Mouse (Mus musculus) neural tube, embryonic 15.5 days (tissue): Measurements from ENCODE around the gene Taf8. TPM values are rescaled to one million over a fixed set of nuclear protein-coding genes. Genes with fewer than 3 reads are reported as not detected.
A peak's percentile ranks its signal among the peaks of the same experiment; 100 is the strongest.

ENCODE experiments used
- ATAC-seq: fragments of 200-750 bp; cut with Nextera tagmentation; 2 replicates; pipeline ENCODE4 v1.8.0; 2017; ENCODE audit warnings: mild to moderate bottlenecking, moderate TSS enrichment, moderate library complexity; ENCODE audit not compliant: low FRiP score
- H3K27ac ChIP-seq: fragments of 300-500 bp; sonication (generic); replicated peaks from 2 replicates; pipeline ENCODE4 v1.5.1; 2015; ENCODE audit warnings: mild to moderate bottlenecking, inconsistent platforms
- H3K27me3 ChIP-seq: fragments of 300-500 bp; sonication (generic); replicated peaks from 2 replicates; pipeline ENCODE4 v1.6.1; 2015; ENCODE audit warnings: inconsistent platforms
- H3K36me3 ChIP-seq: fragments of 300-500 bp; sonication (generic); 2 replicates; pipeline ENCODE4 v1.6.1; 2015; ENCODE audit warnings: inconsistent platforms
- H3K4me1 ChIP-seq: fragments of 300-500 bp; sonication (generic); 2 replicates; pipeline ENCODE4 v1.6.1; 2015; ENCODE audit warnings: inconsistent platforms
- H3K4me2 ChIP-seq: fragments of 300-500 bp; sonication (generic); 2 replicates; pipeline ENCODE4 v1.6.1; 2015; ENCODE audit warnings: inconsistent platforms, mild to moderate bottlenecking, moderate library complexity
- H3K4me3 ChIP-seq: fragments of 300-500 bp; sonication (generic); replicated peaks from 2 replicates; pipeline ENCODE4 v1.5.1; 2015; ENCODE audit warnings: mild to moderate bottlenecking, inconsistent platforms
- H3K9ac ChIP-seq: fragments of 300-500 bp; sonication (generic); replicated peaks from 2 replicates; pipeline ENCODE4 v1.6.1; 2015; ENCODE audit warnings: mild to moderate bottlenecking, inconsistent platforms
- H3K9me3 ChIP-seq: fragments of 300-500 bp; sonication (generic); replicated peaks from 2 replicates; pipeline ENCODE4 v1.6.1; 2016; ENCODE audit warnings: inconsistent platforms
- WGBS: fragments of 180-500 bp; shearing (Covaris S2); methylation state at CpG from one replicate; pipeline ENCODE4 v1.1.7; 2015; ENCODE audit warnings: mixed read lengths; 5-methylcytosine and 5-hydroxymethylcytosine counted together
- polyA plus RNA-seq: library from polyadenylated mRNA; unstranded; fragments of >200 nt; fragmentation: Nextera tagmentation; extraction: Ambion mirVana; gene quantifications from 2 replicates; pipeline ENCODE4 v1.2.1, GENCODE M21; 2015

Gene Taf8
- polyA plus RNA-seq, 1 experiment from 2014 or later: 19.5 TPM

DNA sequence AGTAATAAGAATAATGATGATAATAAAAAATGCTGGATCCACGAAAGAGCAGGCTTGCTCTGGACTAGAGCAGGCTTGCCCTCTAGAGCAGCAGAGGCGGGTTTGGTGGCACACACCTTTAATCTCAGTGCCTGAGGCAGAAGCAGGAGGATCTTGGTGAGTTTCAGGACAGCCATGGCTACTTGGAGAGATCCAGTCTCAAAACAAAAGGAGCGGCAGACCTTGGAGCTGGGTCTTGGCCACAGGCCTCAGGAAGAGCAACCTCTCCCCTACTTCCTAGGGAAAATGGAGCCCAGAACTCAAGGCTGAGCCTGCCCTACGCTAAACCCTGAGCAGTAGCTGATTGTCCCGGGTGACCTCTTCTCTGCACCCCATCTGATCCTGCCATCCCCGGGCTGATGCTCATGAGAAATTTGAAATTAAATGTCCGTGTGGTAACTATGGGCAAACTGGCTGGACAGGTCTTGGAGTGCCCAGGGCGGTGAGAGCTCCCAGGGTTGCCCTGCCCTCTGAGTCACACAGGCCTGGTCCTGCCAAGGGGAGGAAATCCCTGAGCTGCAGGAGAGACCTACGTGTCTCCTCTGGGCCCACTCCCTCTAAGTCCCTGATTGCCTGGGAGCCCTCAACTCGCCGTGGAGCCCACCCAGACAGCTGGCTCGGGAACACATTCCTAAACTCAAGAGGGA is 51.1 kb downstream of the Taf8 start:
- Histone ChIP-seq H3K4me3 (no peak overlapping the region), H3K4me1 (0 out of 2 replicates have a peak, but pooled peaks cover 2% of the 10 kb centered on the region), H3K36me3 (no peaks in the 10 kb centered on the region), H3K9me3 (no peaks in the 10 kb centered on the region), H3K9ac (no peak overlapping the region), H3K27ac (no peak overlapping the region), H3K4me2 (no peak overlapping the region), H3K27me3 (no peaks in the 10 kb centered on the region)
- no peak for ATAC-seq
- 86% methylated on average over 12 of the region's 12 CpGs for WGBS

DNA sequence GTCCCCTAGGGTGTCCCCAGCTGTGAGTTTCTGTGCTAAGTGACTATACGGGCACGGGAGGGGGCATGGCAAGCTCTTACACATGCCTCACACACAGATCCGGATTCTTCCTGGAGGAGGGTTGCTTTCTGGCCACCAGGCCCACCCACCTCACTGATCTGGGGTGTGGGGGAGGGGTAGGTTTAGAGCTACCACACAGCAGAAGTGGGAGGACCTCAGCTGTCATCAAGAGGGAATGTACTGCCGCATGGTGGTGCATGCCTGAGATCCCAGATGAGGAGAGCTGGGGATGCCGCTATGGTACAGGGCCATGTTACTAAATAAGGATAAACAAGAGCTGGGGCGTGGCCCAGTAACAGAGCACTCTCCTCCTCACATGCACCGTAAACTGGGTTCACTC is 51.9 kb downstream of the Taf8 start:
- H3K9ac ChIP-seq: no peak overlapping the region
- no peak for ATAC-seq
- 0 out of 2 replicates have a peak, but pooled peaks cover 2% of the 10 kb centered on the region for H3K4me1 ChIP-seq
- no peak overlapping the region for H3K27ac ChIP-seq
- H3K4me2 ChIP-seq: no peak overlapping the region
- H3K4me3 ChIP-seq: no peak overlapping the region
- H3K36me3 ChIP-seq: no peaks in the 10 kb centered on the region
- no peaks in the 10 kb centered on the region for H3K27me3 ChIP-seq
- no peaks in the 10 kb centered on the region for H3K9me3 ChIP-seq
- WGBS: 38% methylated on average over 7 of the region's 7 CpGs

- Histone ChIP-seq H3K27me3 (no peaks in the 10 kb centered on the region), H3K36me3 (no peaks in the 10 kb centered on the region), H3K9me3 (no peaks in the 10 kb centered on the region), H3K9ac (no peak overlapping the region), H3K4me3 (no peak overlapping the region), H3K4me1 (0 out of 2 replicates have a peak, but pooled peaks cover 2% of the 10 kb centered on the region), H3K4me2 (no peak overlapping the region), H3K27ac (no peak overlapping the region)
- no peak for ATAC-seq
- WGBS: 80% methylated on average over 5 of the region's 5 CpGs
These were observed 52.7 kb downstream of the Taf8 start for GRCm38 (mm10) chr17:47449432-47449831.

- ATAC-seq: no peak
- Histone ChIP-seq H3K27me3 (no peaks in the 10 kb centered on the region), H3K9me3 (no peaks in the 10 kb centered on the region), H3K36me3 (no peaks in the 10 kb centered on the region), H3K27ac (no peak overlapping the region), H3K4me3 (no peak overlapping the region), H3K9ac (no peak overlapping the region), H3K4me2 (no peak overlapping the region), H3K4me1 (0 out of 2 replicates have a peak, but pooled peaks cover 2% of the 10 kb centered on the region)
- WGBS: 40% methylated on average over 8 of the region's 8 CpGs
These were observed 53.3 kb downstream of the Taf8 start for GRCm38 (mm10) chr17:47448523-47449372.

DNA sequence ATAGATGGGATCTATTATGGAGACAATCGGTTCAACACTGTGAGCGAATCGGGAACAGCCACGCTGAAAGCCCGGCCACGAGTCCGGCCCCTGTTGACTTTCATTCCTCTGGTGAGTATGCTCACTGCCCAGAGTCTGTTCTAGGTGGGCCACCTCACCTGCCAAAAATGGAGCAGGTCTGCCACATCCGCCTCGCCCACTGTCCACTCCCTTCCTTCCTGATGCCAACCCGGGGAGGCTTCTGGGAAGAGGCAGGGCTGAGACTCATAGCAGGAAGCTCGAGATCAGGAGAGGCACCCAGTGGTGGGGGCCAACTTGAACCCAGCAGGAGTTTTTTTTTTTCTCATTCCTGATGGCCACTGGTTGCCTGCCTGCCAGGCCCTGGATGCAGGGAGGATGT is 55.5 kb downstream of the Taf8 start:
- Histone ChIP-seq H3K4me1 (0 out of 2 replicates have a peak, but pooled peaks cover 2% of the 10 kb centered on the region), H3K4me3 (no peak overlapping the region), H3K36me3 (no peaks in the 10 kb centered on the region), H3K4me2 (no peak overlapping the region), H3K27ac (no peak overlapping the region), H3K9ac (no peak overlapping the region), H3K9me3 (no peaks in the 10 kb centered on the region), H3K27me3 (no peaks in the 10 kb centered on the region)
- WGBS: 91% methylated on average over 11 of the region's 11 CpGs
- no peak for ATAC-seq

DNA sequence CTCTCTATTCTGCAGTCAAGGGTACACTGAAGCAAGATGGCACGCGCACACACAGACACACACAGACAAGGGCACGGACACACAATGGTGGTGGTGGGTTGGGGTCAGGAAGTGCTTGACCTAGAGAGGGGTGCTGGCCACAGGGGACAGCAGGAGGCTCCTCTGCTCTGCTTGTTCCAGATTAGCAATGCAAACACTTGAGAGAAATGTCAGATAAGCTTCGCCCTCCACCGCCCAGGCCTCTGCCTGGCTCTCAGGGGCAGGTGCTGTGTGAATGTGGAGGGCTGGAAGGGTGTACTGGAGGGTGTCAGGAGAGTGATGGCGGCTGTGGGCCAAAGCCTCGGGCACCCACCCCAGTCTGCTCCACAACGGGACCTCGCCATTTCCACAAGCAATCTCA is 56.1 kb downstream of the Taf8 start:
- Histone ChIP-seq H3K9me3 (no peaks in the 10 kb centered on the region), H3K4me3 (no peak overlapping the region), H3K27me3 (no peaks in the 10 kb centered on the region), H3K36me3 (no peaks in the 10 kb centered on the region), H3K4me1 (0 out of 2 replicates have a peak, but pooled peaks cover 2% of the 10 kb centered on the region), H3K27ac (no peak overlapping the region), H3K9ac (no peak overlapping the region), H3K4me2 (no peak overlapping the region)
- WGBS: 83% methylated on average over 9 of the region's 9 CpGs
- ATAC-seq: no peak

- Histone ChIP-seq H3K4me3 (no peak overlapping the region), H3K27ac (no peak overlapping the region), H3K4me1 (0 out of 2 replicates have a peak, but pooled peaks cover 4% of the 10 kb centered on the region), H3K27me3 (no peaks in the 10 kb centered on the region), H3K9me3 (no peaks in the 10 kb centered on the region), H3K4me2 (no peak overlapping the region), H3K36me3 (no peaks in the 10 kb centered on the region), H3K9ac (no peak overlapping the region)
- ATAC-seq: no peak
- WGBS: 82% methylated on average over 11 of the region's 11 CpGs
These were observed 56.6 kb downstream of the Taf8 start for GRCm38 (mm10) chr17:47445518-47445917.

DNA sequence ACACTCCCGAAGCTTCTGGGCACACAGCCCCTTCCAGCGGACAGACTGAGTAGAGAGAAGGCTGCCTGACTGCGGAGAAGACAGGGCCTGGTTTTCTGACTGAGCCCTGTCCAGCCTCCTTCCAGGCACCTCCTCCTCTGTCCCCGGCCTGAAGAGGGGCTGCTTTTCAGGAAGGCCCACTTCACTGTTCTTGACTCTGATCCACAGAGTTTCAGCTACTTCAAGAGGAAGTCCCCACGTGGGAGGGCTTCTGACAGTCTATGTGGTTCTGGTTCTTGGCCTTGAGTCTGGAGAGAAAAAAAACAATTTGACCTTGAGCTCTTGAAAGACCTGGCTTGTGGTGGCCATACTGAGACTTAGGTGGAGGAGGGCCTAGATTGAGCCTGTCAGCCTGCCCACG is 58.0 kb downstream of the Taf8 start:
- Histone ChIP-seq H3K4me2 (no peak overlapping the region), H3K4me1 (0 out of 2 replicates have a peak, but pooled peaks cover 8% of the 10 kb centered on the region)
- WGBS: 76% methylated on average over 6 of the region's 6 CpGs

DNA sequence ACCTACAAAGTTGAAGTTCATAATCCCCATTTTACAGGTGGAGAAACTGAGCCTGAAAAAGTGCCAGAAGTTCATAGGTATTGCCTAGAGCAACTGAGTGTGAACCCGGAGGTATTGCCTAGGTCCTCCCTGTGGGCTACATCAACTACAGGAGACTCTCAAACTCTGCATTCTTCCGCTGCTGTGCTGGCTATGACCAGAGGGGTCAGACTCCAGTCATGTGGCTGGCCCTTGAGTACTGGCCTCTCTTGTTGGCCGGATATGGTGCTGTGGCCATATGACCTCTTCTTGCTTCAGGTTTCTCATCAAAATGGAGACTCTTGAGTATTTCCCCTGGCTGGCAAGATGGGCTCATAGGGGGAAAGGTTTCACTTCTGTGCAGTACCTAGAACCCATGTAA is 59.8 kb downstream of the Taf8 start:
- H3K4me1 ChIP-seq: 0 out of 2 replicates have a peak, but pooled peaks cover 8% of the 10 kb centered on the region
- H3K36me3 ChIP-seq: no peaks in the 10 kb centered on the region
- ATAC-seq: no peak
- no peak overlapping the region for H3K4me2 ChIP-seq
- H3K9ac ChIP-seq: no peak overlapping the region
- H3K9me3 ChIP-seq: no peaks in the 10 kb centered on the region
- no peak overlapping the region for H3K27ac ChIP-seq
- no peak overlapping the region for H3K4me3 ChIP-seq
- WGBS: 84% methylated on average over 3 of the region's 3 CpGs
- peaks cover 17% of the 10 kb centered on the region for H3K27me3 ChIP-seq

More for the DNA sequence above, 58.0 kb downstream of the Taf8 start:
- no peak for ATAC-seq
- Histone ChIP-seq H3K4me3 (no peak overlapping the region), H3K9ac (no peak overlapping the region), H3K9me3 (no peaks in the 10 kb centered on the region), H3K27me3 (no peaks in the 10 kb centered on the region; the same call in 1 of the 2 replicates), H3K36me3 (no peaks in the 10 kb centered on the region), H3K27ac (no peak overlapping the region)

DNA sequence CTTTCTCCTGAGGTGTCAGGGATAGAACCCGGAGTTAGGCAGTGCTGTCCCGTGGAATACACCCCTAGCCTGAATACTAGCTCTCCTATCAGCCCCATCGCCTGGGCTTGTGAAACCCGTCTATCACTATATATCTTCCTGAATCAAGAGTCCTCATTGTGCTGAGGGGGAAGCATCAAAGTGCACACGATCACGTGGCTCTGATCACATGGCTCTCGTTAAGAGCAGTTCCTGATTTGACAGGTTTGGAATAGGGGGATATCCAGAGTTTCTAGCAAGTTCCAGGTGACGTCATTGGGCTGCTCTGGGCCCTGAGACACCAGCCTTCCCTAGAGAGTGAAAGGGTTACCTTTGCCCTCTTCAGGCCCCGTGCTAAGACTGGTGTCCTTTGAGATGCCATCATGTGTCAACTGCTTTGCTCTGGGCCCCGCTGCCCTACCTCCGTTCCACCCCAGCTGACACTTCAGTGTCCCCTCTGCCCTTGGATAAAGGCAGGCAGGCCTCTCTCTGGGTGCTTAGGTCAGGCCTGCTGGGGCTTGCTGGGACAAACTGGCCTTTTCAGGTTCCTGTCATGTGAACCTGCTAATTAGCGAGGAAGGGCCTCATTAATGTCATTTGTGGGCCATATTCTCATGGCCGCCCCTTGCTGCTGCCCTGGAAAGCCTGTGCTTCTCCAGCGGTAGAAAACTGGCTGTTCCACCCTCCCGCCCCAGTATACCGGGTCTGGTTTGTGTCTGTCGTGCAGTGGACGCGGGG is 60.6 kb downstream of the Taf8 start:
- peaks cover 14% of the 10 kb centered on the region for H3K4me1 ChIP-seq
- no peak overlapping the region for H3K9ac ChIP-seq
- peaks cover 25% of the 10 kb centered on the region for H3K27me3 ChIP-seq
- no peaks in the 10 kb centered on the region for H3K36me3 ChIP-seq
- no peak overlapping the region for H3K27ac ChIP-seq
- ATAC-seq: no peak
- no peak overlapping the region for H3K4me2 ChIP-seq
- H3K9me3 ChIP-seq: no peaks in the 10 kb centered on the region
- WGBS: 75% methylated on average over 19 of the region's 19 CpGs
- no peak overlapping the region for H3K4me3 ChIP-seq

GRCm38 (mm10) chr17:47440359-47440890 is 61.7 kb downstream of the Taf8 start:
- Histone ChIP-seq H3K9ac (no peak overlapping the region), H3K27ac (0 out of 2 replicates have a peak overlapping the region, but pooled peaks have one; percentile 2), H3K36me3 (no peaks in the 10 kb centered on the region), H3K4me1 (peaks cover 17% of the 10 kb centered on the region), H3K9me3 (no peaks in the 10 kb centered on the region), H3K27me3 (peaks cover 31% of the 10 kb centered on the region), H3K4me2 (no peak overlapping the region), H3K4me3 (no peak overlapping the region)
- ATAC-seq: 0 out of 2 replicates have a peak, but pooled peaks have one; percentile 54
- 9% methylated on average over 9 of the region's 9 CpGs for whole genome bisulfite sequencing
